Mouse (Mus musculus) natural killer cell, adult 2 months (primary cell): ENCODE data around the gene Adamts20.
"Not testable (repeated sequence)": the region's sequence is repeated elsewhere in the genome, so short reads cannot be mapped to it uniquely, and the experiment has no call there.

Source experiments
- DNase-seq, 2 experiments: peaks; one replicate each; pipeline ENCODE4 v3.0.0; 2022; ENCODE audit warnings: low spot score in 2 of 2

Adamts20 gene

DNA sequence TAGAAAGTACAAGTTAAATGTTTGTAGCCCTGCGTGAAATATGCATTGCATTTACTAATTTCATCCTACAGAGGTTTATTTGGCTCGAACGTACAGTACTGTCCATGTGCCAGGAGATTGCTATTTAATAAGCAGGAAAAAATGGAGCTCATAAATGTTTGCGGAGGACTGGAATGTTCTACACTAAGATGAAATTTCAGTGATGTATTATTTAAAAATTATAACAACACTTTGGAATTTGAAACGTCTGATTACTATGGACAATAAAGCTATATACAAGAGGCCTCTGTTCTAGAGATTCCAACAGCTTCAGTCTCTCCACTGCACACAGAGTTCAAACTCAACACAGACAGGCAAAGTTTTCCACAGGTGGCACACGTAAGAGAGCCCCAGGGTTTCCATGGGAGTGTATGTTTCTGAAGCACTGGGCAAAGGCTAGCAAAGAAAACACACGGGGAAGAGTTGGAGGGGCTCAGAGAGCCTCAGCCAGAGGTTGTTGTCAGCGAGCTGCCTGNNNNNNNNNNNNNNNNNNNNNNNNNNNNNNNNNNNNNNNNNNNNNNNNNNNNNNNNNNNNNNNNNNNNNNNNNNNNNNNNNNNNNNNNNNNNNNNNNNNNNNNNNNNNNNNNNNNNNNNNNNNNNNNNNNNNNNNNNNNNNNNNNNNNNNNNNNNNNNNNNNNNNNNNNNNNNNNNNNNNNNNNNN lies 20.6 kb downstream of the Adamts20 start:
- no peak for DNase-seq

- no peak for DNase-seq
Observed at GRCm38 (mm10) chr15:94444043-94444436, 21.2 kb downstream of the Adamts20 start.

DNA sequence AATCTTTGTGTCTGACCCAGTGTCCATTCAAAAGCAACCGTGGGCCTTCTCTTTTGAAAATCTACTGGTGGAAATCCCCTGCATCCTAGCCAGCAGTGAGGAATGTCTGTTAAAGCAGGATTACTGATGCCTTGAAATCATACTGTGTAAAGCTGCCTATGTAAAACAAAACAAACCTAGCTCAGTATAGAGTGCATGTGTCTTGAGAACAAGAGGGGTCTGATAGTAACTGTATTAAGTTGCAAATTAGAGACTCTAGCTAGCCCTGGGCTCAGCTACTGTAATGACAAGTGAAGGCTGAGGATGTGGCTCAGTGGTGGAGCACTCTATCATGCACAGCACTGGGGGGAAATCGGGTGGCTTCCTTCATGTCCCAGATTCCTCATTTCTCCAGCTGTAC lies 22.2 kb downstream of the Adamts20 start:
- no peak for DNase-seq

DNA sequence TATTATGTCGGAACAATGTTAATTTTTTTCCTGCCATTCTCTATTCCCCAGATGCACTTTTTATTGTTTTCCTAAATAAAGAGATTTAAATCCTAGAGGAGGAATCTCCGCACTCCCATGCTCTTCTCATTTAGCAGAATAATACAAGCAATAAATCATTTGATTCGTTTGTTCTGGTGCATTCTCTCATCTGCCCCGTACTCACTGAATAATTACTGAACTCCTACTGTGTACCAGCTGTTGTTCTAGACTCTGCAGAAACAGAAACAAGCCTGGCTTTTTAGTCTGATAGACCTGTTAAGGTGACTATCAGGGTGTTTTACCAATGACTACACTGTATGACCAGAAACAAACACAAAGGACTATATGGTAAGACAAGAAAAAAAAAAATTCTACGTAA lies 29.7 kb downstream of the Adamts20 start:
- DNase-seq = no peak

DNA sequence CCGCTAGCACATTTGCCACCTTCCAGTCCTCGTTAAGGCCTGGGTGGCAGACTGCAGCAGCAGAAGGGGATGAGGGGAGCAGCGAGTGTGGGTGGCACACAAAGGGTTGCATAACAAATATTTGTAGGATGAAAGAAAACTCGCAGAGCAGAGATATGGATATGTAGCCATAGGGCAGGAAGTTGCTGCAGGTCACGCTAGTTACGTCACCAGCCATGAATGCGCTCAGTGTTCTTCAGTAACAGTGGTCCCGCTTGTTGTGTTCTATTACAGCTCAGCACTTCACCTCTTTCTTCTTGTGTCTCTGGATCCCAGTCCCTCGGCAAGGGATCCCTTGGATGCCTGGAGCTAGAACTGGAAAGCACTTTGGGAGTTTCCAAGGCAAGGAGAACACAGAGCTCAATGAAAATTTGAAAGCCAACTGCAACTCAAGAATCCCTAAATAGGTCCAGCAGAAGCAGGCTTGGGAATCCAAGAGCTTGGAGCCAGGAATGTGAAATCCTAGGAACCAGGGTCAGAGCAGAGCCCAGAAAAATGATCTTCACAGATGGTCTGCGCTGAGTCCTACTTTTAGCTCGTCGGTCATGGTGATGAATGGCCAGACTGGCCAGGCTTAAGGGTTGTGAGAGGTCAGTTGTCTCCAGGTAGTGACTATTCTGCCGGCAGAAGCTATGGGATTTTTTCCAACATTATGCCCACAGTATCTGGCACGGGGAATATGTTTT lies 34.4 kb downstream of the Adamts20 start:
- no peak for DNase-seq

DNA sequence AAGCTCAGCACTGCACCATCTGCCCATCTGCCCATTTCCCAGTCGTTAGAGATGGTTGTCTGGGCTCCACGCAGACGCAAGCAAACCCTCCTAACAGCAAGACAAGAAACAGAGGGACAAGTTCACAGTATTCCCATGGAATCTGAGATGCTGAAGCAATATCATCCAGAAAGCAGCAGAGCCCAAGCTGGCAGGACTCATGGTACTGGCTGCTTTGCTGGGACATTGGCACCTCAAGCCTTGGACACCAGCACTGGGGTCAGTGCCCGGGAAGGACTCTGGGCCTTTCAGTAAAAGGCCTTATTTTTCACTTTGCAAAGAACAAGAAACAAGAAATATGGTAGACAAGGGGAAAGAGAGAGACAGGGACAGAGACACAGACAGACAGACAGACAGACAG lies 36.5 kb downstream of the Adamts20 start:
- DNase-seq = no peak

DNA sequence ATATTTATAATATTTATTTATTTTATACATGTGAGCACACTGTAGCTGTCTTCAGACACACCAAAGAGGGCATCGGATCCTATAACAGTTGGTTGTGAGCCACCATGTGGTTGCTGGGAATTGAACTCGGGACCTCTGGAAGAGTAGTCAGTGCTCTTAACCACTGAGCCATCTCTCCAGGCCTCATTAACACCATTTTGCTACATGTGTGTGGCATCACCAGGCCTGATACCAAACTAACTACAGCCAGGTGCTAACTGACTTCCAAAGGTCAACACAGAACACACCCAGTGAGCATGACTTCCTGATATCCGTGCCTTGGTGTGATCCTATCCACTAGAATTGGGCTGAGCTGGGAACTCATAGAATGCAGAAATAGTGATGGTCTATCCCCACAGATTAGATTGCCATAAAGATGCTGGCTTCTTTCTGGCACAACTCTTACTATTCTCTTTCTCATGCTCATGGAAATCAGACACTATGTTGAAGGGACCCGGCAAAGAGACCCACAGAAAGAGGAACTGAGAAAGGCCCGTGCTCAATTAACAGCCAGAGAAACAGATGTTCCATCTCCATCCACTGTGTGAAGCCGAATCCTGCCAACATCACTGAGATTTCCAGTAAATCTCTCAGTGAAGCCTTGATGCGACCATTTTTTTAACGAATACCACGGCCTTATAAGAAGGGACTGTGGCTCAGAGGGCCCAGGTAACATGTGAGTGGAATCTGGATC lies 37.6 kb downstream of the Adamts20 start:
- no peak for DNase-seq

- no peak for DNase-seq
Observed at GRCm38 (mm10) chr15:94420526-94420925, 44.7 kb downstream of the Adamts20 start.

- no peak for DNase-seq
Observed at GRCm38 (mm10) chr15:94419167-94419566, 46.1 kb downstream of the Adamts20 start.

GRCm38 (mm10) chr15:94418427-94418826 lies 46.8 kb downstream of the Adamts20 start:
- no peak for DNase-seq

DNA sequence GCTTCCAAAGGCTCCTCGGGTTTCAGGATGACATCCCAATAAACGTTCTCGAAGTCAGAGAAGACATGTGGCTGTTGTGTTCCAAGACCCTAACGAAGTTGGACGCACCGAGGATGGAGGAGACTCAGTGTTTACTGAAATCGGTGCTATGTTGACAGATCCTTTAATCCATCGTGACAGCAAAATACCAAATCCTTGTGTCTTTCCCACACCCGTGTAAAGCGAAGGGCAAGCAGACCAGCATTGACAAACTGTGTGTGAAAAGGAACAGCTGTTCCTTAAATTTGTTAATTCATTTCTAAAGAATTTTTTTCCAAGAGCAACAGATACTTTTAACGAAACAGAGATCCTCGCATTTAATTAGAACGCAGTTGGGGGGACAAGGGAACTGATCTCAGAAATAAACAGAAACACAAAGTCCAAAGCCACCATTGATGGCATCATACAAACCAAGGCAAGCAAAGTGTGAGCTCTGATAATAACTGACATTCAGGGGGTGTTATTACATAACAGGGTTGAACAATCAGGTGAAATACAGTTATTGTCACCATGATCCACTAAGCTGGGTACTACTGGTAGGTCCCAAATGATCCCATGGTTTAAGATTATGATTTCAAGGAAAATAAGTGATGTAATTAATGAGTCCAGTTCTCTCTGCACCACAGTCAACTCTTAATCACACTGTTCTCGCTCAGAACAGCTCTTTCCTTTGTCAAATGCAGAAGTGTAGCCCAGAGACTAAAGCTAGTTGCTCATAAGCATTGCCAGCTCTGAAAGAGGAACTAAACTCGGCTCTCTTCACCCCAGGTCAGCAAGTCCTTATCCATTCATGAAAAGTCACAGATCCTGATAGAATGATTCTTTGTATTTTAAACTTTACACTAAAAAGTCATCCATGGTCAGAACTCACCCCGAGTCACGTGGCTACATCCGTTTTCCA lies 47.7 kb downstream of the Adamts20 start:
- DNase-seq = no peak

- DNase-seq = no peak
Observed at GRCm38 (mm10) chr15:94409832-94410231, 55.4 kb downstream of the Adamts20 start.

DNA sequence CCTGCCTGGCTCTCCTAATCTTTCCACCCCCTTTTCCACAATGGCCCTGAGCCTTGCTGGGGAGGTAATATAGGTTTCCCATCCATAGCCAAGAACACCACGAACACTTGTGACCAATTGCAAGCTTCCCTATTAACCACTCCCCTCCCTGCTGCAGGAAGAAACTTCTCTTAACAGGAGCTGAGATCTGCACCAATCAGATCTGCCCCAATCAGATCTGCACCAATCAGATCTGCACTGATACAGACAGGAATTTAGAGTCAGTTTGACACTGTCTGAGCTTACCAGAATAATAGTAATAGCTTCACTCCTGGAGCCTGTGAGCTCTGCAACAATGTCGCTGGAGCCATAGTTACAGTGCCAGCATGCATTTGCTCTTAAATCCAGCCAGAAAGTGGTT lies 58.9 kb downstream of the Adamts20 start:
- DNase-seq = no peak

- no peak for DNase-seq
Observed at GRCm38 (mm10) chr15:94404071-94404545, 61.1 kb downstream of the Adamts20 start.

GRCm38 (mm10) chr15:94403461-94404070 lies 61.7 kb downstream of the Adamts20 start:
- DNase-seq = no peak

GRCm38 (mm10) chr15:94403018-94403417 lies 62.2 kb downstream of the Adamts20 start:
- no peak for DNase-seq

DNA sequence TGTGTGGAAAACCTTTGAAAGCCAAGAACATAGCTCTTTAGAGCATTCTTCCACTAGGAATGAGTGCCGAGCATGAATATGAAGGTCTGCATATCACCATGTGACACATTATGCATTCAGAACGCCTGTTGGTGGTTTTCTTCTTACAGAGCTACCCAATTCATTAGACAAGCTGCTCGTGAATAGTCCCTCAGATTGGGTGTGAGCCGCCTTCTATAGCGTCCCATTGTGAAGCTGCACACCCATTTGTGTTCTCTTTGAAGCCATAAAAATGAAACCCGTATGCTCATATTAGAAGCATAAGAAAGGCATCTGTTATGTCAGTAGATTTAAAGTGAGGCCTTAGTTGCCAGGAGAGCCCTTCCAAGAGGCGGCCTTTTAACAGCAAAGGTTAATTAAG lies 72.5 kb downstream of the Adamts20 start:
- DNase-seq = no peak

GRCm38 (mm10) chr15:94390127-94390526 lies 75.1 kb downstream of the Adamts20 start:
- not testable (repeated sequence) for DNase-seq

DNA sequence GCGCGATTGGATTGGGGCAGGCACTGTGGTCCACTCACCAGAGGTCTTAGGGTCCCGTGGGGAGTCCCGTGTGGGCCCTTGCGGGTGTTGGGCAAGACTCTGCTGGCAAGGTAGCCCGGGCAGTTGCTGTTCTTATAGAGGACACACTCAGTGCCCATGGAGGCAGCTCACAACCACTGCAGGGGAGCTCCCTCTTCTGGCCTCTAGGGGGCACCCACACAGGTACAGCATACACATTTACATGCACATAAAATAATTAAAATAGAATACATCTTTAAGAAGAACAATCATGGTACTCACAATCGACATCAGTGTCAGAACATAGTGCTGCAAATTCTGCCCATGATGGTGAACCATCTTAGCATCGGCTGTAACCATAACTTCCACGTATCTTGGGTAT lies 85.8 kb downstream of the Adamts20 start:
- DNase-seq = no peak

GRCm38 (mm10) chr15:94372548-94372947 lies 92.7 kb downstream of the Adamts20 start:
- no peak for DNase-seq

GRCm38 (mm10) chr15:94349052-94349451 lies 116.2 kb downstream of the Adamts20 start:
- DNase-seq = no peak
